Mouse (Mus musculus) left cerebral cortex, adult 9 months (tissue): Measurements from ENCODE around the gene Crtc3.

Source experiments
- DNase-seq, 2 experiments: peaks; one replicate each; pipeline ENCODE4 v3.0.0; 2022; ENCODE audit warnings: low spot score in 2 of 2

Crtc3 gene

DNA sequence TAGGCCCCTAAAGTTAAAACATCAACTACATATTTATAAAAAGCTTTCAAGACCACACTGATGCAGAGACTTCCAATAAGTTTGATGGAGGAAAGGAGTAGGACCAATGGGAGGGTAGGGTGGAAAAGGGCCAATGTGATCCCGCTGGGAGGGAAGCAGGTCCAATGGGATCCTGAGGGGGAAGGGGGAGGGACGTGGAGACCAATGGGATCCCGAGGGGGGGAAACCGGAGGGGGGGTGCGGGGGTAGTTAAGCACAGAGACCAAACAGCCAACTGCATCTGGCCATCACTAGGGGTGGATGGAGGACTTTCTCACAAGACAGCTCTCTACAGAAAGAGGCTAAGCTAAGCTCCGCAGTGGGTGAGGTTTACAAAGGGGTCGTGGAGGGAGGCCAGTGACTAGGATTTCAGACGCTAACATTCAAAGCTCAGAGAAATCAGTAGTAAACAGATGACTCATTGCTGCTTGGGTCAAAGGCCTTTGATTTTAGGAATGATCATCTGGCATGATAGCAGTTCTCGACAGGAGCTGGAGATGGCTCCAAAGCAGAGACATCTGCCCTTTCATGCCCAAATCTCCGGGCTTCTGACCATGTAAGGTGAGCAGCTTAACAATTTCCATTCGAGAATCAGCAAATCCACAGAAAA is 83.6 kb downstream of the Crtc3 start:
- DNase-seq: no peak

DNA sequence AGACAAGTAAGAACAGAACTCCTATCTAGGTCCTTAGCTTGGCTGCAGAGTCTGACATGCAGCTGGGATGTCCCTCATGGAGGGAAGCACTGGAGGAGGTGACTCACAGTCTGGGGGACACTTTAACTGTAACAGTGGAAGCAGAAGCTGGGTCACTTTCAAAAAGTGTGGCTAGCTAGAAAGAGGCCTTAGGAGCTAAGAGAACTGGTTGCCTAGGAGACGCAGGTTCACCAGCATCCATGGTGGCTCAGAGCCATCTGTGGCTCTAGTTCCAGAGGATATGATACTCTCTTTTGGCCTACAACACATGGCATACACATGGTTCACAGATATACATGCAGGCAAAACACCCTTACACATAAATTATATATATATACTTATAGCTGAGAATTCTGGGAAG is 86.1 kb downstream of the Crtc3 start:
- DNase-seq: peak in 1 of 2 experiments; percentile 63

GRCm38 (mm10) chr7:80598436-80598985 is 90.2 kb downstream of the Crtc3 start:
- no peak for DNase-seq

GRCm38 (mm10) chr7:80597900-80598299 is 90.8 kb downstream of the Crtc3 start:
- DNase-seq: no peak

GRCm38 (mm10) chr7:80589054-80589746 is 99.5 kb downstream of the Crtc3 start:
- DNase-seq: no peak

GRCm38 (mm10) chr7:80587684-80588083 is 101.0 kb downstream of the Crtc3 start:
- no peak for DNase-seq

GRCm38 (mm10) chr7:80586681-80587660 is 101.7 kb downstream of the Crtc3 start:
- DNase-seq: no peak

DNA sequence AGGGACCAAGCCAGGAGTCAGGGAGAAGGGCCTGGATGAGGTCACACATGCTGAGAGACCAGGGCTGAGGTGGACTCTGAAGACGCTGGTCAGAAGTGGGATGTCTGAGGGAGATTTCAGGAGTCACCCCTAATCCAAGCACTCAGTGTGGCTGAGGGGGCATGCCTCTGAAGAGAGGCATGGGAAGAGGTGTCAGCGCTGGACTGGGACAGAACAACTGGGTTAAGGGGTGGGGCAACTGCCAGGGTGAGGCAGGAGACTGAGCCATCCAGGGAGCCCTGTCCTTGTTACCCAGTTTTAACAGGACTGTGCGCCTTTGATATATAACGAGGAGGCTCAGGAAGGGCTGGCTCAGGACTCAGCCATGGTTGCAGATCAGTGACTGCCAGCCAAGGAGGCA is 102.5 kb downstream of the Crtc3 start:
- no peak for DNase-seq

GRCm38 (mm10) chr7:80585380-80585779 is 103.3 kb downstream of the Crtc3 start:
- no peak for DNase-seq

- DNase-seq: peak in 1 of 2 experiments; percentile 71
Measured at GRCm38 (mm10) chr7:80583981-80584380, 104.7 kb downstream of the Crtc3 start.

DNA sequence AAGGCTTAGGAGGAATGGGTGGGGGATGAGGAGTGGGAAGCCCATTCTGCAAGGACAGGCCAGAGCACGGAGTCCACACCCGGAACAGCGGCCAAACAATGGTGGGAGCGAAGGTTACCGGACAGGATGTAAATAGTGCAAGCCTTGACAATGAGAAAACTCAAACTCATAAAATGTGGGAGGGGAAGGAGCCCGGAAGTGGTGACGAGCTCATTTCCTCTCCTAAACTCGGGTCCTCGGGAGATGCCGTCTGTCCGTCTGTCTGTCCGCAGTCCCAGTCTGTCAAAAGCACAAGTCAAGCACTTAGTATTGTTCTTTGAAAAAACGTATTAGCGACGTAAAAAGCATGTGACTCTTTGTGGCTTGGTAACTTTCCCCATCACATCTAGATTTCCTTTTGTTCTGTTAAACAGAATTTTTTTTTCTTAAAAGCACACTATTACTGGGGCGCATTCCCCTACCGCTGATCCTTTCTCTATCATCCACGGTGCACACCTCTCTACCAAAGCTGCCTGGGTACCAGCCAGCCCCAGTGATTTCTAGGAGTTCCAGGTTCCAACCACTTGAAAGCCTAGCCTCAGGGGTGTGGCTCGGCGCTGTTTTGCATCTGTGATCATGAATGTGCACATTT is 105.7 kb downstream of the Crtc3 start:
- DNase-seq: no peak

DNA sequence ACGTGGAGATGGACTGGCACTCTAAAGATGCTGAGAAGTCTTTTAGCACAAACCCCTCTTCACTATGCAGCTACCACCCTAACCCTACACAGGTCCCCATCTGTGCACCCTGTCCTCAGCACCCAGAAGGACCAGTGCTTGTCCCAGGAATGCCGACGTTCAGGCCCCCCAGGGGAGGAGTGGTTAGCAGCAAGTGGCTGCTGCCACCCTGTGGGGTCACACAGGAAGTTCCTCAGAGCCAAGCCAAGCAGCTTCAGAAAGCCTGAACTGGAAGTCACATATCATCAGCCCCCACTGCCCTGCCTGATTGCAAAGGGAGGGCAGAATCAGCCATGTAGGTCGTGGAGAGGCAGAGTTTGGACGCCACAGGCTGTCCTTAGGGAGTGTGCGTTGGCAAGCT is 108.3 kb downstream of the Crtc3 start:
- DNase-seq: peak in 1 of 2 experiments; percentile 25

GRCm38 (mm10) chr7:80577417-80577980 is 111.2 kb downstream of the Crtc3 start:
- no peak for DNase-seq

DNA sequence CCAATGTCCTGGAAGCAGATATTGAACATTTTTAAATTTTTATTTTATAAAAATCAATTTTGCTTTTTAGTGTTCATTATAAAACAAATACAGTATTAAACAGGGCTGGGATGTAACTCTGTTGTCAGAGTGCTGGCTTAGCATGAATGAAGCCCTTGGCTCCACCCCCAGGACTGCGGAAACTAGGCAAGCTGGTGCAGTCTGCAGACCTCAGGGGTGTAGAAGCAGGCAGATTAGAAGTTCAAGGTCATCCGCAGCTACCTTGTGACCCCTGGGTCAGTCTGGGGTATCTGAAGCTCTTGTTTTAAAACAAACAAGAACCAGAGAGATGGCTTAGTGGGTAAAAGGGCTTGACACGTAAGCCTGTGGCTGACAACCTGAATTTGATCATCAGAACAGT is 112.1 kb downstream of the Crtc3 start:
- DNase-seq: no peak

GRCm38 (mm10) chr7:80575750-80576149 is 112.9 kb downstream of the Crtc3 start:
- no peak for DNase-seq

DNA sequence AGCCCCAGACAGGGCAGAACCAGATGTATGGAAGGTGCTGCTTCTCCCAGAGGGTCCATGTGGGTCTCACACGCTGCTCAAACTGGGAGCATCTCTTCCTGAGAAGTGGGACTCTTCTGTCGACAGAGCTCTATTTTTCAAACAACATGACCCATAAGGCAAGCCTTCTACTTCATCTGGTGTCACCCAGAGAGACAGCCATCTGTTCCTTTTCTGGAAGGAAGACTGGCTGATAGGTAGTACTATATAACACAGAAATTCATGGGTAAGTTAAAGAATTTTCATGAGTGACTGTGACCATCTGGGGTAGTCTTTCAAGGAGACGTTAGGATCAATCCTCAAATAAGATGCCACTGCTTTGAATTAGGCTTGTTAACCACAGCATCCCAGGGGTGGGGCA is 115.6 kb downstream of the Crtc3 start:
- DNase-seq: no peak

GRCm38 (mm10) chr7:80567982-80568381 is 120.7 kb downstream of the Crtc3 start:
- no peak for DNase-seq

GRCm38 (mm10) chr7:80561931-80562330 is 126.7 kb downstream of the Crtc3 start:
- no peak for DNase-seq

DNA sequence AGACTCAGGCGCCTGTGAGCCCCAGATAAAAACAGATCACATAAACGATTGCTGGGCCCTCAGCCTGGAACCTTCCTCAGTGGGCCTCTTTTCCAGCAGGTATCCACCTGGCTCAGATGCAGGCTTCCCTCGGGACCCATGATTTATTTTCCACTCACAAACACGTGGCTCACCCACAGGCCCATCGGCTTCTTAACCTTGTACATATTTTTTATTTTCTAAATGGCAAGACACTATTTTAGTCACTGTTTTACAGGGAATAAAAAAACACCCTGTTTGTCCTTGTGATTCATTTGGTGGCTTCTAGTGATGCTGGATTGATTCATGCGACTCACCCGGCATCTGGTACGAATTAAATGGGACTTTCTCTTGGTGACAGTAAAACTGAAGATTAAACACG is 127.4 kb downstream of the Crtc3 start:
- DNase-seq: no peak

DNA sequence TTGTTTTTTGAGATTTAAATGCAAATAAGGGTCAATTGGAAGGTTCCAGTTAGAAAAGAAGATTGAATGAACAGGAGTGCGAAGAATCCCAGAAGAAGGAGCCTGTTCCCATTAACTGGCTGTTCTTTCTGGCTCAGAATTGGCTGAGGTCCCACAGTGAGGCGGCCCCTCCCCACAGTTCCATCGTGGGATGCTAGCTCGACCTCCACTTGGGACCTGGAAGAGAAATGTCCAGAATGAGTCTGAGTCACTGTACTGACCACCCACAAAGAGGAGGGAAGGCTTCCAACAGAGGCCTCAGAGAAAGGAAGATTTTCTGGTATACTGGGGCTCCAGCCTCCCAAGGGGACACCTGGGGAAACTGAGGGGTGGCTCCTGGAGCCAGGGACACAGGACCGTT is 130.1 kb downstream of the Crtc3 start:
- no peak for DNase-seq

GRCm38 (mm10) chr7:80558101-80558500 is 130.6 kb downstream of the Crtc3 start:
- DNase-seq: no peak
